Mouse (Mus musculus): Measurements from ENCODE around the gene Pip5kl1.

The Pip5kl1 gene

GRCm38 (mm10) chr2:32620682-32621516 is 46.3 kb downstream of the Pip5kl1 start:
- no peak for DNase-seq

GRCm38 (mm10) chr2:32621517-32621859 is 46.9 kb downstream of the Pip5kl1 start, which contains the start of gene Ak1:
Gene Ak1 (plus strand): TSS chr2:32621758.
- no peak for DNase-seq

DNA sequence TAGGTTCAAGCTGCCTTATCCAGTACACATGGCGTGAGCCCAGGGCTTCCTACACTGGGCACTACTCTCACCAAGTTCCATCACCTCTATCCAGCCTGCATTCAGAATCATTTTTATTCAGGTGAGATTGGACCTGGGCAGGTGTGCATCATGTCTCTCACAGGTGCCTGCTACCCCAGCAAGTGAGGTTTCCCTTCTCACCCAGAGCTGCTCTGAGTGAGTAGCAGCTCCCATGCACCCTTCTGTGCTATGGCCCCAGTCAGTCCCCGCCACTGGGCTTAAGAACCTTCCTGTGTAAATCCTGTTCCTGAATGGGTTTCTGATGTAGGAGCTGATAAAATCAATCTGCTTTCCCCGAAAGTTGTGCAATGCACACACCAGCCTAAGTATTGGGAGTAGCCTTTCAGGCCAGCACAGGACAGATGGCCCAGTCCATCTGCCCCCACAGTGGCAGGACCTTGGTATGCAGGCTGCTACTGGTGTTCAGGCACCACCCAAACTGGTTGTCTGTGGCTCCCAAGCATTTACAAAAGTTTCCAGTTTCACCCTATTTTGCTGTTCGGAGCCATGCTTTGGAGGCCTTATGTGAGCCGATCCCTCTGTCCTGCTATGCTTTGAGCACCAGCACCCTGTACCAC is 49.6 kb downstream of the Pip5kl1 start:
- peak; percentile 45 for DNase-seq

- peak; percentile 91 for DNase-seq
Observed at GRCm38 (mm10) chr2:32625212-32625872, 50.7 kb downstream of the Pip5kl1 start.

DNA sequence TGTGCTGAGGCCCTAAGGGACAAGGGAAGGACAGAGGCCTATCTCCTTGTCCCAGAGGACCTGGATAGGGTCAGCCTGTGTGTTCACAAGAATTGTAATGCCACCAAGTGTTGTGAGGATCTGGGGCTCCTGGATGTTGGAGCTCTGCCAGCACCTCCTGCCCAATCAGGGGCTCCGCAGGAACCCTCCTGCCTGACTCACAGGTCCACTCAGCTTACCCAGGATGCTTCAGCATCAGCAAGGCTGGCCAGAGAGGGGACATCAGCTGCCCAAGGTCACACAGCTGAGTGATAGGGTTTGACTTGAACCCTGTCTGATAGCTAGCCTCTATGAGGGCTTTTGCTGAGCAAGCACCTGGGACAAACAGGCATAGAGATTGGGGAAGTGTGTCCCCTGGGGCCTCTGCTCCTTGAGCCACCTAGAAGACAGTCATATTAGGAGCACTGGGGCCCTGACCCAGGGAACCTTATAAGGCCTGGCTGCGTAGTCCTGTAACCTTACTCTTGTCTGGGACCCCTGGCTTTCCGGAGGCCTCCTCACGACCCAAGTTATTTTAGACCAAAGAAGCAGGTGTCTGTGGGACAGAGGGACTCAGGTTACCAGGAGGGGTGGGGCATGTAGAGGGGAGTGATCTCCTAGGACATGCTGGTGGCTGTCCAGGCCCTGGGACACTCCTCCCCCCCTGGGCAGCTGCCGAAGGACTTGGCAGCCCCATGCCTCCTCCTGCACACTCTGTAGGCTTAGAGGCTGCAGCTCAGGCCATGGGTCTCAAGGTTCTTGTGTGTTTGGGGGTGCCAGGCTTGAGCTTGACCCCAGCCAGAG is 51.5 kb downstream of the Pip5kl1 start:
- peak; percentile 86 for DNase-seq

GRCm38 (mm10) chr2:32627266-32628043 is 52.9 kb downstream of the Pip5kl1 start:
- peak; percentile 65 for DNase-seq

DNA sequence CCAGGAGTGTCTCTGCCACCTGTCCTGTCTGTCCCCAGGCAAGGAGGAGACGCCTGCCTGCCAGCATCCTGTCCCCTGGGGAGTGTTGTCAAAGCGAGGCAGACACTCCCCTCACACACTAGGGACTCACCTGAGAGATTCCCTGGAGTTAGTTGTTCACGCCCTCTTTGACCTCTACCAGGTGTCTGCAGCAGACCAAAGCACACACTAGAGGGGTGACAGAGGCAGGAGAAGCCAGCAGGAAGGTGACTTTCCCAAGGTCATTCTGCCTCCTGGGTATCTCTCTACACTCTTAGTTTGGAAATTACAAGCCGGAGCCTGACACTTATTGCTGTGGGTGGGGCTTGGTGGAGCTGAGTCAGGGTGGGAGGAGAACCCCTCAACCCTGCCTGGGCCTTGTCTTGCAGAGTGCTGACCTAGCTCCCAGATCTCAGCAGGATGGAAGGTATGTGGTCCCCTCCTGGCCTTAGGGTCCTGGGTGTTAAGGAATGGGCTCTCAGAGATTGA is 53.5 kb downstream of the Pip5kl1 start:
- DNase-seq, result peak; percentile 54

GRCm38 (mm10) chr2:32628729-32629128 is 54.1 kb downstream of the Pip5kl1 start:
- peak; percentile 76 for DNase-seq

GRCm38 (mm10) chr2:32629276-32629976 is 54.8 kb downstream of the Pip5kl1 start:
- DNase-seq, result peak; percentile 49

GRCm38 (mm10) chr2:32630036-32630435 is 55.4 kb downstream of the Pip5kl1 start:
- peak; percentile 24 for DNase-seq

- no peak for DNase-seq
Observed at GRCm38 (mm10) chr2:32631046-32631445, 56.4 kb downstream of the Pip5kl1 start.

DNA sequence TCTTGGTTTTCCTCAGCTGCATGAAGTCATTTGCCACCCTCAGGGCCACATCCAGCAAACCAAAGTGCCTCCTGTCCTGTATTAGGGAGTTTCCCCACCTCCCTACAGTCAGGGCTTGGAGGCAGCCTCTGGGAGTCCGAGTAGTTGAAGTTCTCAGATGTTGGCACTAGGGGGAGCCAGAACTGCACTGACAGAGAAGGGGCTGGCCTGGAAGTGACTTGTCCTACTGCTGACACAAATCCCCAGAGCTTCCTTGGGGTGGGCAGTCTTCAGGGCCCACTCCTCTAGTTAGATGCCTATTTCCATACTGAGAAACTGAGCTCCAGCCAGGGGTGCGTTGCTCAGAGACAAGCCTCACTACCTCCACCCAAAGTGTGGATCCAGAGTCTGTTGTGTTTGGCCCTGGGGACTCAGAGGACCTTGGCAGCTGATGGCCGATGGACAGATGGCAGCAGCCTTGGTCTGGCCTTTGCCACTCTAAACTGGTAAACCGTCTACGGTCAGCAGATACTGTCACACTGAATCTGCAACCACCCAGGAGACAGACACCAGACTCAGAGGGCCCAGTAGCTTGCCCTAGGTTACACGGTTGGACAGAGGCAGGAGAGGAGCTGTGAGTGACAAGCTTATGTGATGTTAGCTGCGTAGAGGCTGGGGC is 57.3 kb downstream of the Pip5kl1 start:
- peak; percentile 88 for DNase-seq
